Mouse (Mus musculus) kidney, postnatal 4 days (tissue): ENCODE results near the gene Otud7b.
A peak's percentile ranks its signal among the peaks of the same experiment; 100 is the strongest.
"Not testable (repeated sequence)": the region's sequence is repeated elsewhere in the genome, so short reads cannot be mapped to it uniquely, and the experiment has no call there.

Experiments
- DNase-seq, 2 experiments: peaks; one replicate each; pipeline ENCODE4 v3.0.0; 2021; ENCODE audit warnings: mixed read lengths in 2 of 2

Gene Otud7b

DNA sequence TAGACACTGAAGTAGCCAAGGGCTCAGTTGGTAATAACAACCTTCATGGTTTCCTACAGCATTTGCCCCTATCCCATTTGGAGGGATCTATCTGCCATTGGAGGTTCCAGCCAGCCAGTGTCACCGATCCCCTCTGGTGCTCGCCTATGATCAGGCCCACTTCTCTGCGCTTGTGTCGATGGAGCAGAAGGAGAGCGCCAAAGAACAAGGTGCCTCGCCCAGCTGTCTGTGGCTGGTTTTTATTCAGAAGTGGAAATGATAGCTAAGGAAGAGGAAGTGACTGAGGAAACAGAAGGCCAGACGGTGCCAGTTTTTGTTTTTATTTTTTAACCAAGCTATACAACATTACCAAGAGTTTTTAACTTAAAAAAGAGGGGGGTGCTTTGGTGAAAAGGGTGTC is 47.5 kb downstream of the Otud7b start:
- DNase-seq = no peak

DNA sequence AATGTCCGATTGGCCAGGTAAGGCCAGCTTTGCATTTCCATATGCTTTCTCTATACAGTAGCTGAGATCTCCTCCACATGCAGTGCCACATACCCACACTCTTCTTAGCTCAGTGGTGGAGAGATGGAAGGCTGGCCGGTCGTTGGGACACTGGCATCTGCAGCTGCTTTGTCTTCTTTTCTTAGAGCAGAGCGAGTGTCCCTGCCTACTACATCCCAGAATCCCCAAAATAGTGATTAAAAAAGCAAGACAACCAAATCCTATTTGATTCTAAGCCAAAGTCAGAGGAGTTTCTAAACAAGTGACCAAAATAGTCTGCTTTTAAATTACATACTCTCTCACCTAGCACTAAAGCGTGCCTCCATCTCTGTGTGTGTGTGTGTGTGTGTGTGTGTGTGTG is 48.3 kb downstream of the Otud7b start:
- DNase-seq = no peak

DNA sequence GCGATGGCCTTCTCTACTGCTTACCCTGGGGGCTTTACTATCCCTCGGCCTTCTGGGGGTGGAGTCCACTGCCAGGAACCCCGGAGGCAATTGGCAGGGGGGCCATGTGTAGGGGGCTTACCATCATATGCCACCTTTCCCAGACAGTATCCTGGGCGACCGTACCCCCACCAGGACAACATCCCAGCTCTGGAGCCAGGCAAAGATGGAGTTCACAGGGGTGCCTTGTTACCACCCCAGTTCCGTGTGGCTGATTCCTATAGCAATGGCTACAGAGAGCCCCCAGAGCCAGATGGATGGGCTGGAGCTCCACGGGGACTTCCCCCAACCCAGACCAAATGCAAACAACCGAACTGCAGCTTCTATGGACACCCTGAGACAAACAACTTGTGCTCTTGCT is 51.2 kb downstream of the Otud7b start:
- DNase-seq = no peak

DNA sequence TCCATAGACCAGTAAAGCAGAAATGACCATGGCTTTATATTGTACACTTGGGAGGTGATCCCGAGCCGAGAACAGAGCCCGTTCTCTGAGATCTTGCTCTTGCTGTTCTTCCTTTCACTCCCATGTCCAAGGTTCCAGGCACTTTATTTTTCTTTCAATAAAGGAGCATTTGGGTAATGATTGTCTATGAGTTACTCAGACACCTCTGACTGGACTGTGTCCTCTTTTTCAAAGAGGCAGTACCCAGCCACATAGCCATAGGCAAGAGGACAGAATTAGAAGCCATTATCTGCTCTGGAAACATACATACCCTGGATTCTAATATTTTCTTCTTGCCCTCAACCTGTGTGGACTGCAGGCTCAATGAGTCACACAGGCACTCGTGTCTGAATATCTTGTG is 55.5 kb downstream of the Otud7b start:
- DNase-seq = no peak

DNA sequence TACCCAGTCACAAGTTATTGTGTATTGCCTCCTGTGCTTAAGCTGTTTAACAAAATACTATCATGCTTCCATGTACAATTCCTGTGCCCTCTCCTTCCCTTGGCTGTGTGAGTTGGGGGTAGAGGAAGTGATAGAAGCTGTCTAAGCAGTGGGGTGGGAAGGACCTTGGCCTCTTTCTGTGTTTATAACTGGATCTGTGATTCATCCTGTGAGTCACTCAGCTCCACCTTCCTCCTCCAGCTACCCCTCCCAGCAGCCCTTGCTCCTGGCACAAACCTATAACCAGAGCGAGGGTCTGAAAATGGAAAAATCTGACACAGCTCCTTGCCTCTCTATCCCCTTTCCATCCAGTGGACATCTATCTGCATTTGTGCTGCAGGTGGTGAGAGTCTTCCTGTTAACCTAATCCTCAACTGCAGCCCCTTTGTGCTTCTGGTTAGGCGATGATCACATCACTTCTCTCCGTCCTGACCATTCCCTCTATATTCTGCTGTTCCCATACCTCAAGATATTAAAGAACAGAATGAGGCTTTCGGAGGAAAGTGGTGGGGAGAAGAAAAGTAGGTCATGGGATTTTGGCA is 56.0 kb downstream of the Otud7b start:
- DNase-seq = peak; percentile 50 to 70

DNA sequence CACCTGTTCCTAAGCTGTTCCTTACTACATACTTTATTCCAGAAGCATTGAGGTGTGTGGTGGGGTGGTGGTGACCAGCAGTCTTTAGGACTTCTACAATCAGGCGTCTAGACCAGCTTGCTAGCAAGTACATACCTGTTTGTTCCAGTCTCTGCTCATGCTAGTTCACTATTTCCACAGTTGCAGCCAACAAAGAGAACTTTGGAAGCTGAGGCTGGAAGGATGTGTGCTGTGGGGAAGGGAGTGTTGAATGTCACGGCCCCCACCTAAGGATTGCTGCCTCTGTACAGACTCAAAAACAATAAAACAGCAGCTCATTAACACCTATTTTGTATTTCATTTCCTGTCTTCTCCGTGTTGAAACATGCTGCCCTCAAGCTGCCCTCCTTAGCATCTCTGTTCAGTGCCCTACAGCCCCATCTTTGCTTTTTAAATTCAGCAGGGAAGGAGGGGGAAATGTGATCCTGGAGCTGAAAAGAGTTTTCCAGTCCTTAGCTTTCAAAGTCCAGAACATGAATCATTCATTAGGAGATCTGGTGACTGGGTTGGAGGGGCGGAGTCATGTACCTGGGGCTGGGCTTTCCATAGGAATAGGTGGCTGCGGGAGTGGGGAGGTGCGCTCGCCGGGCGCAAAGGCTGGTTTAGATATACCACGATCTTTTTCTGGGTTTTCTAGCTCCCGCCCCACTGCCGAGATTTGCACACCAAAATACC is 56.6 kb downstream of the Otud7b start:
- peak; percentile 80 to 88 for DNase-seq

DNA sequence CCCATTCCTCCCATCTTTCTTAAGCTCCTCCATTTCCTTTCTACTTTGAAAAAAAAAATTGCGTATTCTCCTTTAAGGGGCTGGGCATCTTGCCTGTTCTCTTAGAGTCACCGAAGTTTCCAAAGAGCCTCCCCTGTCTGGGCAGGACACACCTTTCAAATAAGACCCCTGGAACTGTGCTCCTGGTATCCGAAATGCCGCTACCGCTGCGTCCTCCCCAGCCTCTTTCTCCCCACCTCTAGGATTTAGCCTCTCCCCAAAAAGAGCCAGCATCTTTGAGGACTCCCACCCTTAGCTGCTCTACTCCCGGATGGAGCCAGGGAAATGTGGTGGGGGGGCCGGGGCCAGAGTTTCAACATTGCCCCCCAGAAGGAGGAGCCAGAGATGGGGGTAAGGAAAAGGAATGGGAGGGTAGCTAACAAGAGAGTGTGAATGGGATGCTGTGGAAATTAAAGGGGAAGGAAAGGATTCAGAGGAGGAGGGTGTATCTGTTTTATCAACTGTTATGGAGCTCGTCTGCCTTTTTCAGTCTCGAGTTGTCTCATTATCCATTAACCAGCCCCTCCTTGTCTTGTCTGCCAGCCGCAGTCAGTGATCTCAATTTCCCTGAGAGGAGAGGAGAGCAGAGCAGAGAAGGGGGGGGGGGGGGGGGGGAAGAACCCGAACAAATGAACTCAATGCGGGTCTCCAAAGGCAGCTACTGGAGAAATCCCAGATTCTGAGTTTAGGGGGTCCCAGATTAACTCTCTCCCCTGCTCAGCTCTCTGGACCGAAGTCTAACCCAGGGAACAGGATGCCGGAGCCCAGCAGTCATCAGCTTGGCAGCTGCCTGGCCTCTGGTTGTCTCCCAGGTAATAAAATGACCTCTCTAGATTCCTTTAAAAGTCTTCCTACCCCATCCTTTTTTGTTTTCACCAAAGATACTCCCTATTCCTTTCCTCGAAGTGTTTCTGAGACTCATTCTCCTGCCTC is 57.8 kb downstream of the Otud7b start, which contains the start of gene Mtmr11:
Mtmr11 (plus strand) TSS at position 136 of the 972 bp plus-strand sequence.
- peak; percentile 54 to 64 for DNase-seq

DNA sequence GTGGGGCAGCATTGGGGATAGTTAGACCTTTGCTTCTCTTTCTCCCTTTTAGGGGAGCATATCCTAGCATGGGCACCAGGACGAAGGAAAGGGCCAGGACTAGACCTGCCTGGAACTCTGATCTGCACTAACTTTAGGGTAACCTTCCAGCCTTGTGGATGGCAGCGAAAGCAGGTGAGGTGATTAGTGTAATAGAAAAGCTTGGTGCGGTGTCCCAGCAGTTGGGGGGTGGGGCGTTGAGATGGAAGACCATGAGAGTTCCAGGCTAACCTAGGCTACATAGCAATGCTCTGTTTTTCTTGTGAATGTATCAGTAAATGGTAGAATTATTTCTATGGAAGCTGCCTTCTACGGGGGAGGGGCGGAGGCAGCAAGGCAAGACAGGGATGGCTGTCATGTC is 58.7 kb downstream of the Otud7b start:
- no peak for DNase-seq

DNA sequence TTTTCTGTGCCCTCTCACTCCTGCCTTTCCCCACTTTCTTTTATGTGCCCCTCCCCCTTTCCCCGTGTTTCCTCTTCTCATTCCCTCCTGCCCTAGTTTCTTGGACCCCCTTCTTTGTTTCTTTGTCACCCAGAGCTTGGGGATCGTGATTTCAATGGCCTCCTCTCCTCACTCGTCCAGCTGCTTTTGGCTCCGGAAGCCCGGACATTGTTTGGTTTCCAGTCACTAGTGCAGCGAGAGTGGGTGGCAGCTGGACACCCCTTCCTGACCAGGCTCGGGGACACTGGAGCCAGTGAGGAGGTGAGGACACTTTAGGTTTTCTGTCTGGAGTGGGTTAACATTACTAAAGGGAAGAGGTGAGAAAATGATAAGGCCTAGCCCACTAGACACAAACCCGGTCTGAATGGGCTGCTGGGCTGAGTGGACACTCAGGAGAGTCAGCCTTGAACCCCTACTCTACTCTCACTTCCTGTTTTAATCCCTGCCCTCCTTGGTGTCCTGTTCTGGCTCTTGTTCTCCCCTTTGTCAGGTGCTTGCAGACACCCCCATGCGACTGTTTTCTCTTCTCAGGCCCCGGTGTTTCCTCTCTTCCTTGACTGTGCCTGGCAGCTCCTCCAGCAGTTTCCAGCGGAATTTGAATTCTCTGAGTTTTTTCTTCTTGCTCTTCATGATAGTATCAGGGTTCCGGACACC is 64.3 kb downstream of the Otud7b start:
- DNase-seq = no peak

DNA sequence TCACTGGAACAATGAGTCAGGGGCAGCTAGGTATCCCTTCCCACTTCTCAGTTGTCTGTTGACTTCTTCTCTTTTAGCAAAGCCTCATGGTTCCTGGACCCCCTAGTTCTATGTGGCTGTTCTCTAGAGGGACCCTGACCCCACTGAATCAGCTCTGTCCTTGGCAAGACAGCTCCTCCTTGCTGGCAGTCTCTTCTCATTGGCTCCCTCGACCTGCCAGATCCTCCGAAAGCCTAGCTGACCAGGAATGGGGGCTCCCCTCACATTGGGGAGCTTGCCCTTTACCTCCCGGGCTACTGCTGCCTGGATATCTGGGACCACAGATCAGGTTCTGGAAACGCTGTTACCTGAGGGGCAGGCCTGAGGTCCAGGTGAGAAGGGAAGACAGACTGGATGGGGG is 65.9 kb downstream of the Otud7b start:
- DNase-seq = no peak

DNA sequence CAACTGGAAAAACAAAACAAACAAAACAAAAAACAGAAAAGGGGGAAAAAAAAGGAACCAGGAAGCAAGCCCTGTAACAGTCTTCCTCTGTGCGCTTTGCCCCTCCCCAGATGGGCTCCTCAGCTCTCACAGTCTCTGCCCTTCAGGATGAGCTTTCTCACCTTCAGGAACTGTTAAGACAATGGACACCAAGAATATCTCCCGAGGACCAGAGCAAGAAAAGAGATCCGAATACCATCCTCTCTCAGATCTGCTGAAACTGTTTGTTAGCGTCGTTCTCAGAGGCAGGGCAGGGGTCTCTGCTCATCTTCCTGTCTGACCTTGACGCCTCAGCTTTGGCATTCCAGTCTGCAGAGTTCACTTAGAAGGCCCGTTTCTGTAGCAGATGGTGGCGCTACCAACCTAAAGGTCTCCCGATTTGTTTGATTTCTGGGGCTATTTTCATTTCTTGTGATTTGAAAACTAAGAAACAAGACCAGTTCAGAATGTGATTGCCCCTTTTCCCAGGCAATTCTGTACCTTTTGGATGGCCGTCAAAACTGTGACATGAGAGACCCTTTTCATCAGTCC is 66.7 kb downstream of the Otud7b start:
- DNase-seq = no peak

DNA sequence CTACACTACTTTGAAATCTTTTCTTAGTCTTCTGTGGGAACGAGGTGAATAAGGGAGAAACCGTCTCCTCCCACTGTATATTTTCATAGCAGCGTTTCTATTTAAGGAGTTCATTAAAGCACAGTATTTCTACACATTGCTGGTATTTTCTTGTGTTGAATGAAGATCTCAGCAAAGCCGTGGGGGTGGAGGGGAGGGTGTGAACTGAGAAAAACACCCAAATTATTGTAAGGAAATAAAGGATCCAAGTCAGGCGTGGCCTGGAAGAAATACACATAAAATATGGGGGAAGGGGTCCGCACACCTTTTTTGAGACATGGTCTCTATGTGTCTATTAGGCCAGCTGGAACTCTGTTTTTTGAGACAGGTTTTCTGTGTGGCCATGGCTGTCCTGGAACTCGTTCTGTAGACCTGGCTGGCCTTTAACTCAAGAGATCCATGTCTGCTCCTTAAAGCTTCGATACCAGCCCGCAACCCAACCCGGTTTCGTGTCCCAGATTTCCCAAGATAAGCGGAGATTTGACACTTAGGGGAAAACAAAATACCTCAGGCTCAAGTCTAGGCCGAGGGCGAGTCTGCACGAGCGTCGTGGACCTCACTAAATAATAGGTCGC is 67.4 kb downstream of the Otud7b start:
- DNase-seq = no peak

DNA sequence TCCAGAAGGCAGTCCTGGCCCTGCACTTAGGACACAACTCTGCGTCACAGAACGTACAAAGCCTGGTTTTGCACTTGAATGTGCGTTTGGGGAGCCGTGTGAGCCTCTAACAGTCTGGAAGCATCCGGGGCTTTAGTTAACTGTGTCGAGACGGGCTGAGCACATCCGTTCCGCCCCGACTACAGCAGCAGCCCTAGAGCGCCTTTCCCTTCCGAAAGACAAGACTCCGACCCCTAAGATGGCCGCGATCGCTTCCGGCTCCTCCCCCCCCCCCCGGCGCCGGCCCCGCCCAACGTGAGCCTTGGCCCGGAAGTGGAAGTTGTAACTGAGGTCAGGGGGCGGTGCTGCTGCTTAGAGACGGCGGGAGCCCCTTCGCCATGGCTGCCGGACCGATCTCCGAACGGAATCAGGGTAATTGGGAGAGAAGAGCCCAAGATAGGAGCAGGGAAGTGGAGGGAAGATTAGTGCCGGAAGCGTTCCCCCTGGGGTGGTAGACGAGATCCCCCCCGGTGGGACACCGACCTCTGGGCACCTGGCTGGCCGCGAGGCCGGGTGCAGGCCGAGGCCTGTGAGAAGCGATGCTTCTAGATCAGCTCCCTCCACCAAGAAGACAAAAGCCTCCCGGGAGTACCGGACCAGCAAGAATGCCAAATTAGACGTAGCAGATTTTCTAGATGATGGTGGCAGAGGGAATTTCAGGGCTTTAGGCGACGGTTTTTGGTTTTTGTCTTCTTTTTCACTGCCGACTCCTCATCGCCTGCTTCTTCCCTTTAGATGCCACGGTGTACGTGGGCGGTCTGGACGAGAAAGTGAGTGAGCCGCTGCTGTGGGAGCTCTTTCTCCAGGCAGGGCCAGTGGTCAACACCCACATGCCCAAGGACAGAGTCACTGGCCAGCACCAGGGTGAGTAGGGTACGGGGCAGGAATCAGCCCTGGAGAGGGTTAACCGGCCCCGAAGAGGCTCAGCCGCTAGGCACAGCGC is 68.2 kb downstream of the Otud7b start, which contains the start of gene Sf3b4:
Sf3b4 (plus strand) TSS at position 136 of the 982 bp plus-strand sequence.
- peak; percentile 88 to 93 for DNase-seq

DNA sequence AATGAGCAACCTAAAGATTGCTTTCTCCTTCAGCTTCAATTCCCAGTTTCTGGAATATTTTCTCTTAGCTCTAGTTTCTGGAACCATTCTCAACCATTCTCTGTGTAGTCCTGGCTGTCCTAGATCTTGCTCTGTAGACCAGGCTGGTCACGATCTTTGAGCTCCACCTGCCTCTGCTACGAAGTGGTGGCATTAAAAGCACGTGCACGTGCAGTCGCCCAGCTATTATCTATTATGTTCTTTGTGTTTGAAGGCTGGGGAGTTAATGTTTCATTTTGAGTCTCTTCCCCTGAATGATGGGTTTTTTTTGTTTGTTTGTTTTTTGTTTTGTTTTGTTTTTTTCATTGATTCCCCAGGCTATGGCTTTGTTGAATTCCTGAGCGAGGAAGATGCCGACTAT is 68.9 kb downstream of the Otud7b start:
- DNase-seq = no peak

DNA sequence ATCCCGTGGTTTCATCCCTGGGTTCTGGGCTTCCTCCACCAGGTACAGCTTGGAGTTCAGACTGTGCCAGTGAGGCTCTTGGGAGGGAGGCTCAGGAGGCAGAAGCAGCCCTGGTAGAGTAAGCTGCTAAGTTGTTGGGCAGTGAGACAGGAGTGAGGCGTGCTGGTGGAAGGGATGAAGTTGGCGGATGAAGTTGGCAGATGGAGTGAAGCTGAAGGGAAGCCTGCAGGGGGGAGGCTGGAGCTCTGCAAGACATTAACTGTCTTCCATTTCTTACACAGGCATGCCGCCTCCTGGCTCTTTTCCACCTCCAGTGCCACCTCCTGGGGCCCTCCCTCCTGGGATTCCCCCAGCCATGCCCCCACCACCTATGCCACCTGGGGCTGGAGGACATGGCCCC is 69.7 kb downstream of the Otud7b start:
- DNase-seq = not testable (repeated sequence)

DNA sequence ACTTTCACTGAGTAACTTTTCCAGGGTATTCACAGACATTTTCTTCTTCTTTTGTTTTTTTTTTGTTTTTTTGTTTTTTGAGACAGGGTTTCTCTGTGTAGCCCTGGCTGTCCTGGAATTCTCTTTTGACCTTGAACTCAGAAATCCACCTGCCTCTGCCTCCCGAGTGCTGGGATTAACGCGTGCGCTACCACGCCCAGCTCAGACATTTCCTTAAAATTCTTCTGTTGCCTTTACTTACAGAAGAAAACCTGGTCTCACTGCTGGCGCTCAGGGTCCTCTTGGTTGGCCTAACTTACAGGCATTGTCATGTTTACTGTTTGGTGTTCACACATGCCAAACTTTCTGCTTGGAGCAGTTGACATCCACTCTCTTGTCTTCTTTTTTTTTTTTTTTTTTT is 70.9 kb downstream of the Otud7b start:
- DNase-seq = no peak

DNA sequence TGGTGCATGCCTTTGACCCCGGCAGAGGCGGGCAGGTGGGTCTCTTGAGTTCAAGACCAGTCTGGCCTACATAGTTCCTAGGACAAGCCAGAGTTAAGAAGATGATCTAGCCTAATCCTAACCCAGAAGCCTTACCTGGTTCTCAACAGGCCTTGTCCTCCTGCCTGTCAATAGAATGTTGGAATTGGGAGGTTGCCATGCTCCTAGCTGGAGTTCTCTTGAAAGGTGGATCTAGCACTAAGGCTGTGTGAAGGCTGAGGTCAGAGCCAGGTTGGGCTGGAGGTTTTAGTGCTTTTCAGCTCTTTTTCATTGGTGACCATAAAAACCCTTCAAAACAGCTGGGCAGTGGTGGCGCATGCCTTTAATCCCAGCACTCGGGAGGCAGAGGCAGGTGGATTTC is 74.1 kb downstream of the Otud7b start:
- DNase-seq = no peak

DNA sequence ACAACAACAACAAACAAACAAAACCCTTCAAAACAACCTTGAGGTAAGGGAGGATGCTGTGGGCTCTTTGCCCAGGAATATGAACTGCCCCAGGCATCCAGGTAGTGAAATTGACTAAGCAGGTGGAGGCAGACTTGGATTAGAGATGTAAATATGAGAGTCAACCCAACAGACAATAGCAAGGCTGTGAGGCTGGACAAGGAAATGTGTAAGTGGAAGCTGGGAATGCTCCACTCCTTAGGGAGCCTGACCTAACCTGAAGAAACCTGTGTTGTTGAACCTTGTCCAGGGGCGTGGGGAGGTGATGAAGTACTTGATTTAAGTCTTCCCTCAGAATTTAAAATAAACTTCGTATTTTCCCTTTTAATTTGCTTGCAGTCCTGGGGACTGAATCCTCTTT is 74.6 kb downstream of the Otud7b start:
- DNase-seq = no peak

DNA sequence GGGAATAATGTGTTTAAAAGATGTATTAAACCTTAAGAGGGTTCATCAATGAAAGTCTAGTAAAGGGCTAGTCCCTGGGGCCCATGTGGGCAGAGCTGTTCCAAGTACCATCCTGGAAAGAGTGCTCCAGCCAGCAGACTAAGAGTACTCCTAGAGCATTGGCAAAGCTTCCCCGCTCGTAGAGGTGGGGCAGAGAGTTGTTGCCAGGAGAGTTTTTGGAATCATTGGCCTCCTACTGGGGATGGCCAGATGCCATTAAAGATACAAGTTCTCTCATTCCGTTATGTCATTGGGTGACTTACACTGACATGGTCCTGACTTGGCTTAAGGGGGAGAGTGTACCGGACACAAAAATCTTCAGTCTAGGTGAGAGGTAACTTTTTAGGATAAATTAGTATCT is 75.2 kb downstream of the Otud7b start:
- no peak for DNase-seq

DNA sequence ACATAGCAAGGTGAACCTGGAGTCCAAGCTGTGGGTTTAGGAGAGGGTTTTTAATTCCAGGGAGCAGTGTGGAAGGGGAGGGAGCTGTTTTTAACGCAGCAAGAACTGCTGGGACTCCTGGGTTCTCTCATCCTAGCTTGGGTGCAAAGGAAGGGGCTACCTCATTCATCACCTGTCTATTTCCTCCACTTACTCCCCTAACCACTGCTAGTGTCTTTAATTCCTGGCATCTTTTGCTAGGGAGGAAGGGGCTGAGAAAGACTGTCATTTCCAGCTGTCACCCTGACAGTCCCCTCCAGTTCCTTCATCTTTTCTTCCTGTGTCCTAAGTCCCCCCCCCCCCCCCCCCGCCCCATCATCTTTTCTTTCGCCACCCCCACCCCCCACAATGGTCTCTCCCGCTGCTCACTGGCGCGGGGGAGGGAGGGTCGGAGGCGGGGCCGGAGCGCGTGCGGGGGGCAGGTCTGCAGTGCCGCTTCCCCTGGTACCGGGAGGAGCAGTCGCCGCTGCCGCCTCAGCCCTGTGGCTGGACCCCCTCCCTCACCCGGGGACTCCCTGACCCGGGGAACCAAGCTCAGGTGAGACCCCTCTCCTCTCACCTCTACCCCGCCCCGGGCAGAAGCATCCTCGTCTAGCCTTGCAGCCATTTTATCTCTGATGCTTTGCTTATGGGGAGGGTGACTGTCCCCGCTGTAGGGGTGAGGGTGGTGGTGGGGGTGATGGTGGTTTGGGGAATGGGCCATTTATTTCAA is 76.6 kb downstream of the Otud7b start, which contains the start of gene Sv2a:
Sv2a (plus strand) TSS at position 425 of the 751 bp plus-strand sequence.
- DNase-seq = peak; percentile 77 to 81
